26 mouse cellular contexts compared by ENCODE assay signal in the genomic region with DNA sequence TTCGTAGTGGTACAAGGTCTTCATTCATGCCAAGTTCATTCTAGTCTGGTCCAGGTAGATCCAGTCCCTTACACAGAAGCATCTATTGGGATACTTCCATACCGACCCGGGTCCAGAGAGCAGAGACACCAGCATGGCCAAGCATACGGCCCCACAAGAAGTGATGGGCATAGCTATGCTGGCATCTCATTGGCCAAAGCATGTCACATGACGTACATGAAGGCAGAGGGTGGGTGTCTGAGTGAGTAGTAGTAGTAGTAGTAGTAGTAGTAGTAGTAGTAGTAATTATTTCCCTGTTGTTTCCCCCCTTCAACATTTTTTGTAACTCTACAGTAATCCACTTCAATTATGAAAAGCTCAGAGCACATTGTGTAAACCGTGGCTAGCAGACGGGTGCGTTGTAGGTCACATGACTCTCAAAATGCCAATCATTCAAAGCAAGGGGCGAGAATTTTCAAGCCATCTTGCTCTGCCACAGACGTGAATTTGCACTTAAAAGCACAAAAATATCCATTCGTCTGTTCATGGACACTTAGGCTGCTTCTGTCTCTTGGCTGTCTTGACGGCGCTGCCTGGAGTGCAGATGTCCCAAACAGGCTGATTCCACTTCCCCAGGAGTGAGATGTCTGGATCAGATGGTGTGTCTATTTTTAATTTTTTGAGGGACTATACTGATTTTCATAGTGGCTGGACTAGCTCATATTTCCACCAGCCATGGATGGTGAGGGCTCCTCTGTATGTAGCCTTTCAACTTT. TPM values are rescaled to one million over a fixed set of nuclear protein-coding genes. Genes with fewer than 3 reads are reported as not detected.
A peak's percentile ranks its signal among the peaks of the same experiment; 100 is the strongest.
DNase-seq lines count a peak whose midpoint lies in the region; ATAC-seq and TF ChIP-seq lines count a peak whose summit lies in the region.
"Had no signal": no experiment of that assay in that cellular context is flagged by ENCODE, and none has a peak within 500 bp of the region (broad histone marks: within the 10 kb centered on the region; RNA-seq: fewer than 3 reads in every experiment).

No protein-coding gene starts in this region.

- H3K4me2 ChIP-seq in forebrain, embryonic 15.5 days (replicated peaks), result no peak overlapping the region
- no peak overlapping the region for H3K4me2 ChIP-seq in forebrain, postnatal 0 days (ENCODE audit: low read depth)
- H3K4me2 ChIP-seq in lung, postnatal 0 days (replicated peaks; ENCODE audit: low read depth, low read length), result no peak overlapping the region
- no peak overlapping the region for H3K4me2 ChIP-seq in hindbrain, embryonic 13.5 days
- H3K4me2 ChIP-seq: heart, embryonic 15.5 days; hindbrain, embryonic 14.5 days; limb, embryonic 12.5 days; liver, embryonic 11.5 days; midbrain, embryonic 11.5 days; neural tube, embryonic 15.5 days had no signal

- peak; percentile 48; the same call in 1 of the 2 replicates for ATAC-seq in forebrain, embryonic 15.5 days (replicated peaks)
- ATAC-seq in forebrain, postnatal 0 days, result peak; percentile 91
- no peak for ATAC-seq in lung, postnatal 0 days
- ATAC-seq in hindbrain, embryonic 13.5 days (ENCODE audit: low FRiP score), result no peak
- ATAC-seq: CD4-positive, CD25-positive, alpha-beta regulatory T cell, adult 4 months; inflammation-experienced regulatory T-cells, adult 6 months had no signal

- TF ChIP-seq EP300 in lung, postnatal 0 days (IDR thresholded peaks at IDR 0.05), result no peak

- WGBS in forebrain, embryonic 15.5 days, result 69% methylated on average over 13 of the region's 13 CpGs
- WGBS in forebrain, embryonic 10.5 days, result 92% methylated on average over 13 of the region's 13 CpGs
- WGBS in forebrain, postnatal 0 days, result 64% methylated on average over 13 of the region's 13 CpGs
- WGBS in lung, postnatal 0 days, result 80% methylated on average over 13 of the region's 13 CpGs
- WGBS in hindbrain, embryonic 13.5 days, result 84% methylated on average over 13 of the region's 13 CpGs

- DNase-seq in forebrain, embryonic 10.5 days (ENCODE audit: extremely low spot score, low spot score), result no peak
- peak; percentile 35 to 56 for DNase-seq in layer of hippocampus, adult 18-20 months (ENCODE audit: low spot score in 2 of 2)
- no peak for DNase-seq in layer of hippocampus, postnatal 25 days (ENCODE audit: extremely low spot score in 1 of 2, low spot score in 1 of 2)
- DNase-seq in forebrain, postnatal 0 days, result peak; percentile 83
- no peak for DNase-seq in lung, postnatal 0 days (ENCODE audit: low spot score)
- DNase-seq: adrenal gland, postnatal 14 days; cerebellum, adult 11-12 months; cerebellum, postnatal 14 days; heart, postnatal 36 days; kidney, adult 18-20 months; lung, adult 18-20 months; lung, postnatal 14 days; right cerebral cortex, adult 18-20 months had no signal

- no peak overlapping the region for H3K4me3 ChIP-seq in forebrain, embryonic 15.5 days
- H3K4me3 ChIP-seq in forebrain, embryonic 10.5 days, result no peak overlapping the region
- no peak overlapping the region for H3K4me3 ChIP-seq in forebrain, postnatal 0 days (ENCODE audit: low read depth, low read length)
- H3K4me3 ChIP-seq in lung, postnatal 0 days (ENCODE audit: low read depth, low read length), result no peak overlapping the region
- no peak overlapping the region for H3K4me3 ChIP-seq in hindbrain, embryonic 13.5 days
- H3K4me3 ChIP-seq: heart, embryonic 15.5 days; limb, embryonic 12.5 days; neural tube, embryonic 15.5 days had no signal

- H3K4me1 ChIP-seq in forebrain, embryonic 15.5 days, result no peaks in the 10 kb centered on the region
- H3K4me1 ChIP-seq in forebrain, embryonic 10.5 days, result no peaks in the 10 kb centered on the region; the same call in 1 of the 2 replicates
- H3K4me1 ChIP-seq in forebrain, postnatal 0 days (ENCODE audit: insufficient read depth), result peaks cover 4% of the 10 kb centered on the region
- no peaks in the 10 kb centered on the region for H3K4me1 ChIP-seq in lung, postnatal 0 days (ENCODE audit: insufficient read depth, low read depth, low read length)
- H3K4me1 ChIP-seq in hindbrain, embryonic 13.5 days (replicated peaks), result no peaks in the 10 kb centered on the region

- no peaks in the 10 kb centered on the region for H3K9me3 ChIP-seq in forebrain, embryonic 15.5 days
- no peaks in the 10 kb centered on the region for H3K9me3 ChIP-seq in forebrain, embryonic 10.5 days
- no peaks in the 10 kb centered on the region for H3K9me3 ChIP-seq in forebrain, postnatal 0 days (ENCODE audit: low read length)
- H3K9me3 ChIP-seq in lung, postnatal 0 days (ENCODE audit: low read length), result no peaks in the 10 kb centered on the region
- H3K9me3 ChIP-seq in hindbrain, embryonic 13.5 days, result no peaks in the 10 kb centered on the region
- H3K9me3 ChIP-seq: heart, embryonic 15.5 days; limb, embryonic 12.5 days; neural tube, embryonic 15.5 days had no signal

- H3K27ac ChIP-seq in forebrain, embryonic 15.5 days (replicated peaks), result peak overlapping the region; percentile 75
- H3K27ac ChIP-seq in forebrain, embryonic 10.5 days, result no peak overlapping the region
- peak overlapping the region; percentile 76 for H3K27ac ChIP-seq in forebrain, postnatal 0 days (ENCODE audit: low read depth, low read length)
- no peak overlapping the region for H3K27ac ChIP-seq in lung, postnatal 0 days (ENCODE audit: low read length)
- H3K27ac ChIP-seq in hindbrain, embryonic 13.5 days, result no peak overlapping the region
- H3K27ac ChIP-seq: heart, embryonic 15.5 days; hindbrain, embryonic 14.5 days; kidney, postnatal 0 days; limb, embryonic 12.5 days; neural tube, embryonic 15.5 days; stomach, postnatal 0 days had no signal

- no peak for TF ChIP-seq CTCF in forebrain, postnatal 0 days (IDR thresholded peaks at IDR 0.05; ENCODE audit: low read depth)
- TF ChIP-seq CTCF in lung, postnatal 0 days (IDR thresholded peaks at IDR 0.05), result no peak

- no peaks in the 10 kb centered on the region for H3K27me3 ChIP-seq in forebrain, embryonic 15.5 days
- H3K27me3 ChIP-seq in forebrain, embryonic 10.5 days (ENCODE audit: poor library complexity, severe bottlenecking), result no peaks in the 10 kb centered on the region
- H3K27me3 ChIP-seq in forebrain, postnatal 0 days (ENCODE audit: insufficient read depth, low read length), result no peaks in the 10 kb centered on the region
- no peaks in the 10 kb centered on the region for H3K27me3 ChIP-seq in lung, postnatal 0 days (replicated peaks; ENCODE audit: insufficient read depth, low read length)
- no peaks in the 10 kb centered on the region for H3K27me3 ChIP-seq in hindbrain, embryonic 13.5 days
- H3K27me3 ChIP-seq: heart, embryonic 15.5 days; limb, embryonic 12.5 days; neural tube, embryonic 15.5 days had no signal

- no peak overlapping the region for H3K9ac ChIP-seq in forebrain, embryonic 15.5 days (replicated peaks)
- no peak overlapping the region for H3K9ac ChIP-seq in forebrain, postnatal 0 days
- no peak overlapping the region for H3K9ac ChIP-seq in lung, postnatal 0 days (replicated peaks; ENCODE audit: low read depth)
- H3K9ac ChIP-seq in hindbrain, embryonic 13.5 days, result no peak overlapping the region
- H3K9ac ChIP-seq: heart, embryonic 15.5 days; hindbrain, embryonic 14.5 days; limb, embryonic 12.5 days; neural tube, embryonic 15.5 days had no signal

- no peaks in the 10 kb centered on the region for H3K36me3 ChIP-seq in forebrain, embryonic 15.5 days
- no peaks in the 10 kb centered on the region for H3K36me3 ChIP-seq in forebrain, embryonic 10.5 days (replicated peaks)
- H3K36me3 ChIP-seq in forebrain, postnatal 0 days (ENCODE audit: insufficient read depth), result no peaks in the 10 kb centered on the region
- H3K36me3 ChIP-seq in lung, postnatal 0 days (ENCODE audit: insufficient read depth, low read length), result no peaks in the 10 kb centered on the region
- H3K36me3 ChIP-seq in hindbrain, embryonic 13.5 days, result no peaks in the 10 kb centered on the region
- H3K36me3 ChIP-seq: heart, embryonic 15.5 days; limb, embryonic 12.5 days; neural tube, embryonic 15.5 days had no signal

RNA-seq across cellular contexts. Expression of gene Eml1, which starts 7.8 kb away (rescaled TPM):
- 58.6 and 65.7 TPM in 2 replicates for polyA plus RNA-seq in forebrain, embryonic 15.5 days (2015; fragmentation: Nextera tagmentation; extraction: Ambion mirVana)
- 95.1 and 102 TPM in 2 replicates for polyA plus RNA-seq in forebrain, embryonic 10.5 days (2016; fragmentation: Nextera tagmentation; extraction: Ambion mirVana)
- total RNA-seq in layer of hippocampus, adult 18-20 months (2021), result 10 to 100 TPM; 46.1 to 50.2 TPM
- 10 to 100 TPM; 48.3 to 49.7 TPM for total RNA-seq in layer of hippocampus, postnatal 25 days (2021)
- 69.1 and 82.9 TPM in 2 replicates for total RNA-seq in forebrain, postnatal 0 days (2014; rRNA removed)
- polyA plus RNA-seq in forebrain, postnatal 0 days (2015; fragmentation: Nextera tagmentation; extraction: Ambion mirVana), result 42.8 and 43.5 TPM in 2 replicates
- 55.0 and 68.7 TPM in 2 replicates for polyA plus RNA-seq in lung, postnatal 0 days (2015; fragmentation: Nextera tagmentation; extraction: Ambion mirVana)
- 58.7 and 61.9 TPM in 2 replicates for polyA plus RNA-seq in hindbrain, embryonic 13.5 days (2015; fragmentation: Nextera tagmentation; extraction: Ambion mirVana)
- total RNA-seq: megakaryocyte progenitor cell, adult 5-6 weeks had no signal
- polyA plus RNA-seq: inflammation-experienced regulatory T-cells, adult 6 months had no signal

RNA-seq across cellular contexts. Expression of gene Cyp46a1, which starts 44.4 kb away (rescaled TPM):
- polyA plus RNA-seq in forebrain, embryonic 15.5 days (2015; fragmentation: Nextera tagmentation; extraction: Ambion mirVana), result 19.8 and 22.6 TPM in 2 replicates
- 19.4 and 20.1 TPM in 2 replicates for polyA plus RNA-seq in forebrain, embryonic 10.5 days (2016; fragmentation: Nextera tagmentation; extraction: Ambion mirVana)
- total RNA-seq in layer of hippocampus, adult 18-20 months (2021), result 100 to 1,000 TPM; 159 to 175 TPM
- total RNA-seq in layer of hippocampus, postnatal 25 days (2021), result 100 to 1,000 TPM; 172 to 174 TPM
- total RNA-seq in forebrain, postnatal 0 days (2014; rRNA removed), result 30.4 and 34.9 TPM in 2 replicates
- 41.8 and 49.6 TPM in 2 replicates for polyA plus RNA-seq in forebrain, postnatal 0 days (2015; fragmentation: Nextera tagmentation; extraction: Ambion mirVana)
- 1.0 and 1.3 TPM in 2 replicates for polyA plus RNA-seq in lung, postnatal 0 days (2015; fragmentation: Nextera tagmentation; extraction: Ambion mirVana)
- polyA plus RNA-seq in hindbrain, embryonic 13.5 days (2015; fragmentation: Nextera tagmentation; extraction: Ambion mirVana), result 15.4 and 17.5 TPM in 2 replicates
- polyA plus RNA-seq: CD4-positive, CD25-positive, alpha-beta regulatory T cell, adult 4 months; inflammation-experienced regulatory T-cells, adult 6 months had no signal

Comparison
In these comparisons a context has a peak if more than half of its experiments do, and no peak if none do; other contexts are left out.
1. H3K27ac ChIP-seq: peak in forebrain, embryonic 15.5 days (single experiment) and forebrain, postnatal 0 days (single experiment); none in forebrain, embryonic 10.5 days (single experiment), lung, postnatal 0 days (single experiment) and hindbrain, embryonic 13.5 days (single experiment).
2. DNase-seq: peak in layer of hippocampus, adult 18-20 months (2 of 2) and forebrain, postnatal 0 days (single experiment); none in forebrain, embryonic 10.5 days (single experiment), layer of hippocampus, postnatal 25 days (0 of 2) and lung, postnatal 0 days (single experiment).
3. ATAC-seq: peak in forebrain, embryonic 15.5 days (single experiment) and forebrain, postnatal 0 days (single experiment); none in lung, postnatal 0 days (single experiment) and hindbrain, embryonic 13.5 days (single experiment).